Mouse (Mus musculus) heart, postnatal 0 days (tissue): Measurements from ENCODE around the gene Insig2.

Source experiments
- CTCF ChIP-seq: IDR thresholded peaks from 2 replicates; pipeline ENCODE4 v1.5.1; 2016; ENCODE audit warnings: antibody characterized with exemption, control low read depth, low read depth
- EP300 ChIP-seq: IDR thresholded peaks from 2 replicates; pipeline ENCODE4 v1.6.1; 2016; ENCODE audit warnings: antibody characterized with exemption, low read depth

- TF ChIP-seq CTCF = no peak
- no peak for TF ChIP-seq EP300
Measured at GRCm38 (mm10) chr1:121377901-121378300, 45.5 kb upstream of the Insig2 start.
